Mouse (Mus musculus): ENCODE measurements around the gene Shroom2. TPM values are rescaled to one million over a fixed set of nuclear protein-coding genes. Genes with fewer than 3 reads are reported as not detected.
A peak's percentile ranks its signal among the peaks of the same experiment; 100 is the strongest.
"Not testable (repeated sequence)": the region's sequence is repeated elsewhere in the genome, so short reads cannot be mapped to it uniquely, and the experiment has no call there.

Shroom2 gene
- polyA plus RNA-seq, 1 experiment from 2014 or later = 5.9 TPM

DNA sequence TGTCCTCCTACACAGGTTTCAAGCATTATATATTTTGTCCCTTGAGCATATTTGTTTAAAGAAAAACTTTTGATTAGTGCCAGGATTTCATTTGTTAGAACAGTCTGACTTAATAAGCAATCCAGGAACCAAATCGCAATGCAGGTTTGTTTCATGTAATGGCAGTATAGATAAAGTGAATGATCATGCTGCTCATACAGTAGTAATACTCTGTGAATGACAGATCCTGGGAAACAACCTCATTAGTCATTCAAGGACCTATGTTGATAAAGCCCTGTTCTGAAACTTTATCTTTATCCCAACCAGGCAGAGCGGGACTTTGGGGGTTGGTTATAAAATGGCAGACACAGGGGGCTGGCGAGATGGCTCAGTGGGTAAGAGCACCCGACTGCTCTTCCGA, 13.0 kb downstream of the Shroom2 start:
- H3K9ac ChIP-seq = no peak overlapping the region
- ATAC-seq (ENCODE audit: insufficient number of reproducible peaks, low FRiP score) = no peak
- H3K4me2 ChIP-seq = no peak overlapping the region
- H3K27ac ChIP-seq (ENCODE audit: poor library complexity, severe bottlenecking) = no peak overlapping the region
- H3K36me3 ChIP-seq = no peaks in the 10 kb centered on the region
- H3K4me3 ChIP-seq = no peak overlapping the region
- no peaks in the 10 kb centered on the region for H3K9me3 ChIP-seq (replicated peaks)
- H3K4me1 ChIP-seq (replicated peaks) = no peaks in the 10 kb centered on the region
- H3K27me3 ChIP-seq (replicated peaks) = no peaks in the 10 kb centered on the region
- WGBS = 75% methylated on average over 5 of the region's 5 CpGs

DNA sequence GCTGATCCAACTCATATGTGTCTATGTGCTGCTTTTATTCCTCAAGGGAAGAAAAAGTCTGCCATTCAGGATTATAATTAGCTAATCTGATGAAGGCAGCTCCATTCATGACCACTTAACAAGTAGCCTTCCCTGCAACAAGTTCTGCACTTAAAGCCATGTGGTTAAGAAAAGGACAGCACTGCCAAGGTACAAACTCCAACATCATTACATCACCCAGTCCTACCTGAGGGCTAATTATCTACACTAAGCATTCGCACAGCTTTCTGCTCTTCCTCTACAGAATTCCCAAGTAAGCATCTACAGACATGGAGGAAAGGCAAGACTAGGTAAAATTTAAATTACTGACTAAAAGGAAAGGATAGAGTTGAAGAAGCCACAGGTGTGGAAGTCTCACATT, 13.4 kb downstream of the Shroom2 start:
- Histone ChIP-seq H3K4me3 (no peak overlapping the region), H3K4me1 (replicated peaks) (no peaks in the 10 kb centered on the region), H3K36me3 (no peaks in the 10 kb centered on the region), H3K27ac (ENCODE audit: poor library complexity, severe bottlenecking) (no peak overlapping the region), H3K9me3 (replicated peaks) (no peaks in the 10 kb centered on the region), H3K9ac (no peak overlapping the region), H3K27me3 (replicated peaks) (no peaks in the 10 kb centered on the region), H3K4me2 (no peak overlapping the region)
- 81% methylated on average over 1 of the region's 1 CpGs for WGBS
- ATAC-seq (ENCODE audit: insufficient number of reproducible peaks, low FRiP score) = no peak

DNA sequence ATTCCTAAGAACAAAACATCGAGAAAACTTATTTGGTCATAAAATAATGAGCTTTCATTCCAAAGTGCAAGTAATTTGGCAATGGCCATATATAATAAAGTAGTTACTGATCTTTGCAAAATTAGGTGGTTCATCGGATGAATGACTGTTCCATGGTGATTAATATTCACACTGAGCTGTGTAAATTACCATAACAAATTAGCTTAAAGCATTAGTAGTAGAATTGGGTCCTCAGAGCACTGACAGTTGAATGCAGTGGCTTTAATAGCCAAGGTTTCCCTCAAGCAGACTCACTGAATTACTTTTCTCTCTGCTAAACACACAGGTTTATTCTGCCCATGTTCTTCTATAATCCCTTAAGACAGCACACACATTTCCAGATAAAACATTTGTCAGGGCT, 23.3 kb downstream of the Shroom2 start:
- Histone ChIP-seq H3K4me2 (no peak overlapping the region), H3K9me3 (replicated peaks) (no peaks in the 10 kb centered on the region), H3K27me3 (replicated peaks) (no peaks in the 10 kb centered on the region), H3K4me3 (no peak overlapping the region), H3K36me3 (no peaks in the 10 kb centered on the region), H3K9ac (no peak overlapping the region), H3K27ac (ENCODE audit: poor library complexity, severe bottlenecking) (no peak overlapping the region), H3K4me1 (replicated peaks) (peaks cover 7% of the 10 kb centered on the region)
- no peak for ATAC-seq (ENCODE audit: insufficient number of reproducible peaks, low FRiP score)
- 79% methylated on average over 2 of the region's 2 CpGs for WGBS

DNA sequence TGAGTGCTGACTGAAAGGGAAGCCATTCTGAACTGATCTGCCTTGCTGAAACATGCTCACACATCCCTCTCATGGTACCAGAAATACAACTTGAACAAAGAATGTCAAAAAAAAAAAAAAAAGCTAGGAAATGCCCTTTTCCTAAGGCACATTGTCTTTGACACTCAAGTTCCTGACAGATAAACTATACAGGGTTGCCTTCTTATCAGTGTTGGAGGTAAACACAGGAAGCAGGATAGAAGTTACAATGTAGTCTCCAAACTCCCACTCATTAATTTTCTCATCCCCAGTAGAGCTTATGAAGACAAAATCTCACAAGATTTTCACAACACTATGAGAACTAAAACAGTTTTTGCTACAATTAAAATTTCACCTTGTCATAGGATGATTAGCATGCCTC, 25.6 kb downstream of the Shroom2 start:
- Histone ChIP-seq H3K36me3 (no peaks in the 10 kb centered on the region), H3K27ac (ENCODE audit: poor library complexity, severe bottlenecking) (0 out of 2 replicates have a peak overlapping the region, but pooled peaks have one; percentile 33), H3K4me2 (no peak overlapping the region), H3K4me1 (replicated peaks) (peaks cover 15% of the 10 kb centered on the region), H3K4me3 (no peak overlapping the region), H3K27me3 (replicated peaks) (no peaks in the 10 kb centered on the region; the same call in 1 of the 2 replicates), H3K9ac (no peak overlapping the region), H3K9me3 (replicated peaks) (no peaks in the 10 kb centered on the region)
- 0 out of 2 replicates have a peak, but pooled peaks have one; percentile 36 for ATAC-seq (ENCODE audit: insufficient number of reproducible peaks, low FRiP score)

DNA sequence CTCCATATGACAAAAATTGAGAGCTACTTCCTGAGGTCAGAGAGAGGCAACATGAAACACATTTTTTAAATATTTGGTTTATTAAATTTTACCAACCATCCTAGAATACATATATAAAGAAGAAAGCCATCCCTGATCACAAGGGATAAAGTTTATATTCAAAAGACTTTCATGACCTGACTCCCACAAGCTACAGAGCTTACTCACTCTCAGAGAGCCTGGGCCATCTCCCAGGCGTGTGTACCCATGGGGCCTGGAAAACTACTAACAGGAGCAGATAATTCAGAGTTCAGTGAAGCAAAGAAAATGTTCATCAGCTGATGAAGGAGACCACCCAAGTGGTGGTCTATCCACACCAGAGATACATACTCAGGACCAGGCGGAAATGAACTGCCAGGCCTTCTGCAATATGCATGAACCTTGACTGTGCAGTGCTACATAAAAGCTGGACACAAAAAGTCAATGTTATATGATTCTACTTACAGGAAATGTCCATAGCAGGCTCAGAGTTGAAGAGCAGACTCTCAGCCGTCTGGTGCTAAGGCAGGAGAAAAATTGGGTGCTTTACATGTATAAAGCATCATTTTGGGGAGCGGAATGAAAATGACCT, 30.4 kb downstream of the Shroom2 start:
- WGBS = 69% methylated on average over 4 of the region's 4 CpGs
- Histone ChIP-seq H3K27me3 (replicated peaks) (no peaks in the 10 kb centered on the region; the same call in 1 of the 2 replicates), H3K4me3 (no peak overlapping the region), H3K27ac (ENCODE audit: poor library complexity, severe bottlenecking) (no peak overlapping the region), H3K4me2 (no peak overlapping the region), H3K4me1 (replicated peaks) (peaks cover 21% of the 10 kb centered on the region), H3K9me3 (replicated peaks) (no peaks in the 10 kb centered on the region), H3K36me3 (no peaks in the 10 kb centered on the region), H3K9ac (no peak overlapping the region)
- ATAC-seq (ENCODE audit: insufficient number of reproducible peaks, low FRiP score) = no peak

DNA sequence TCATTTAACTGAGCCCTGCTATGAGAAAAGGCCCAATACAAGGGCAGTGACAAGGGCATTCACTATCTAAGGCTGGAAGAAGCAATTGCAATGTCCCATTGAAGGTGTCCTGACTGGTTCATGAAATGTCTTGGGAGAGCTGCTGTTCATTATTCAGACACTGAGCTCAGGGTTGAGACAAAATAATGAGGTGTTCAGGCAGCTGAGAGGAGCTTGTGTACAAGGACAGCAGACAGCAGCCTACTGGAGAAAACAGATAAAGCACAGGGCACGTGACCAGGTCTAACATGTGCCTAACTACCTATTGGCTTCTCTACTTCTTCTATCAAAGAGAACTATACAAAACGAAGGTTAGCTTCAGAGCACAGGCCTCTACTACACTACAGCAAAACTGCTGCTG, 31.1 kb downstream of the Shroom2 start:
- H3K4me2 ChIP-seq = no peak overlapping the region

DNA sequence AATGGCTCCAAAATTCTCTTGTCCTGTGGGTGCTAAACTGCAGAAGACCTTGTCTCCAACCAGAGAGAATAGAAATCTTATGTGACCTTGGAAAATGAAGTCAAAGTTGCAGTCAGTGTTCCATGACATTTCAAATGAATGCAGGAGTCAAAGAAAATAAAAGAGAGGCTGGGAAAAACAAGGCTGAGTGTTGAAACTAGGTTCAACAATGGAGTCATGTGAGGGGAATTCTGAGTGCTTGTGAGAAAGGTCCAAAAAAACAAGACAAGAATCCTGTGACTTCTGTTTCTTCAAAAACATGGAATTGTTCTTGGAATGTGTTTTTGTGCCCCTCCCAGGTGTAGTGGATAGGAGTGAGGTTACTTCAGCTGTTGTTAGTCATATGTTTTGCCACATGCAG, 34.0 kb downstream of the Shroom2 start:
- Histone ChIP-seq H3K36me3 (no peaks in the 10 kb centered on the region), H3K4me2 (no peak overlapping the region), H3K27me3 (replicated peaks) (no peaks in the 10 kb centered on the region; the same call in 1 of the 2 replicates), H3K9me3 (replicated peaks) (no peaks in the 10 kb centered on the region), H3K4me3 (no peak overlapping the region), H3K27ac (ENCODE audit: poor library complexity, severe bottlenecking) (no peak overlapping the region), H3K9ac (no peak overlapping the region), H3K4me1 (replicated peaks) (0 out of 2 replicates have a peak, but pooled peaks cover 10% of the 10 kb centered on the region)
- ATAC-seq (ENCODE audit: insufficient number of reproducible peaks, low FRiP score) = no peak

More for the DNA sequence above, 31.1 kb downstream of the Shroom2 start:
- H3K9ac ChIP-seq = no peak overlapping the region
- no peak for ATAC-seq (ENCODE audit: insufficient number of reproducible peaks, low FRiP score)
- H3K27ac ChIP-seq (ENCODE audit: poor library complexity, severe bottlenecking) = no peak overlapping the region
- H3K9me3 ChIP-seq (replicated peaks) = no peaks in the 10 kb centered on the region
- WGBS = 40% methylated on average over 2 of the region's 2 CpGs
- no peaks in the 10 kb centered on the region for H3K36me3 ChIP-seq
- H3K27me3 ChIP-seq (replicated peaks) = no peaks in the 10 kb centered on the region; the same call in 1 of the 2 replicates
- H3K4me1 ChIP-seq (replicated peaks) = peaks cover 21% of the 10 kb centered on the region
- no peak overlapping the region for H3K4me3 ChIP-seq

DNA sequence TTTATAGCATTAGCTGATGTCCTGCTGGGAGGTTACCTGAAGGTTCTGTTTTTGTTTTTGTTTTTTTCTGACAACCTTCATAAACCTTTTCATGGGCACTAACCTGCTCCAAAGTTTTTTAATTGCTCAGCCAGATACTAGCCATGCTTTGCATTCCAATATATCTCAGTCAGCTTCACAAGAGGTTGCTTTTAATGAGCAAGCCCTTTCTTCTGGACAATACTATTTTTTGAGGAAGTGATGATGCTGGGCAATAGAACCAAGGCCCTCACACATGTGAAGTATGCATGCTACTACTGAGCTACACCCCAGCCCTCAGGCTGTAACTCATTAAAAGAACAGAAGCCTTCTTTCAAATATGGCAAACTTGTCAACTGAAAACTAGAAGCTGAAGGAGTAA, 52.6 kb downstream of the Shroom2 start:
- no peak for ATAC-seq (ENCODE audit: insufficient number of reproducible peaks, low FRiP score)
- no peaks in the 10 kb centered on the region for H3K36me3 ChIP-seq
- no peaks in the 10 kb centered on the region for H3K27me3 ChIP-seq (replicated peaks)
- no peak overlapping the region for H3K4me3 ChIP-seq
- H3K27ac ChIP-seq (ENCODE audit: poor library complexity, severe bottlenecking) = no peak overlapping the region
- H3K4me1 ChIP-seq (replicated peaks) = 0 out of 2 replicates have a peak, but pooled peaks cover 2% of the 10 kb centered on the region
- H3K9ac ChIP-seq = no peak overlapping the region
- H3K4me2 ChIP-seq = no peak overlapping the region
- no peaks in the 10 kb centered on the region for H3K9me3 ChIP-seq (replicated peaks)

DNA sequence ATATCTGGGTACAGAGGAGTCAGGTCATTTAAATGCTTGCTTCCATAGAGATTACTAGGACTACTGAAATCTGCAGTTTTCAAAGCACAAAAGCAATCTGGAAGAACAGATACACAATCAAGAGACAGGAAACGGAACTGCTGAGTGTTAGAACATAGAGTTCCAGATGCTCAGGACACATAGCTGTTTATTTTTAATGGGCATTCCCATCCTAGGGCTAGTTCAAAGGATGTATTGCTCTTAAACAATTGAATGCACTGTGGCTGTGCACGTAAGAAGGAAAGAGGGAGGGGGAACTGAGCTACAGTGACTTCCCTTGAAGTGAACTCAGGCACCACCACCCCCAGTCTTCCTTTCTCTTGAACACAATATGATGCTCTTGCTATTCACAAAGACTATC, 58.5 kb downstream of the Shroom2 start:
- not testable (repeated sequence) for H3K9ac ChIP-seq; H3K4me2 ChIP-seq; H3K27me3 ChIP-seq (replicated peaks); H3K4me3 ChIP-seq; H3K27ac ChIP-seq (ENCODE audit: poor library complexity, severe bottlenecking); H3K4me1 ChIP-seq (replicated peaks); ATAC-seq (ENCODE audit: insufficient number of reproducible peaks, low FRiP score); H3K9me3 ChIP-seq (replicated peaks); H3K36me3 ChIP-seq
- 41% methylated on average over 2 of the region's 2 CpGs for WGBS

DNA sequence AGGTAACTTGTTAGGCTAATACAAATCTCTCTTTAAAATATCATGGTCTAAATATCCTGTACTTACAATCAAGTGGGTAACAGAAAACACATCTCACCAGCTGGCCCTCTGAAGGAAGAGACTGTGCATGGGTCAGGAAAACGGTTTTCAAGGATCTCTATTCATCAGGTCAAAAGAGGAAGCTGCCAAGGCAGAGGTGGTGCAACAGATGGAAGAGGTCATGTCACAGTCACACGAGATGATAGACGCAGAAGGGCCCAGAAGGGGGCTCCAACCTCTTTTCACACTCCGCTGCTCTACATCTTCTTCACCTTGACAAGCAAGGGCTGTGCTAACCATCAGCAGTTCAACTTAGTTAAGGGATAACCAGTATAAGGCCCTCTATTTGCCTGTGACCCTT, 60.9 kb downstream of the Shroom2 start:
- Histone ChIP-seq H3K9ac (no peak overlapping the region), H3K36me3 (no peaks in the 10 kb centered on the region), H3K27me3 (replicated peaks) (no peaks in the 10 kb centered on the region), H3K9me3 (replicated peaks) (no peaks in the 10 kb centered on the region), H3K4me1 (replicated peaks) (peaks cover 7% of the 10 kb centered on the region; the same call in 1 of the 2 replicates), H3K4me3 (no peak overlapping the region), H3K27ac (ENCODE audit: poor library complexity, severe bottlenecking) (no peak overlapping the region), H3K4me2 (no peak overlapping the region)
- no peak for ATAC-seq (ENCODE audit: insufficient number of reproducible peaks, low FRiP score)
- WGBS = 46% methylated on average over 4 of the region's 4 CpGs

DNA sequence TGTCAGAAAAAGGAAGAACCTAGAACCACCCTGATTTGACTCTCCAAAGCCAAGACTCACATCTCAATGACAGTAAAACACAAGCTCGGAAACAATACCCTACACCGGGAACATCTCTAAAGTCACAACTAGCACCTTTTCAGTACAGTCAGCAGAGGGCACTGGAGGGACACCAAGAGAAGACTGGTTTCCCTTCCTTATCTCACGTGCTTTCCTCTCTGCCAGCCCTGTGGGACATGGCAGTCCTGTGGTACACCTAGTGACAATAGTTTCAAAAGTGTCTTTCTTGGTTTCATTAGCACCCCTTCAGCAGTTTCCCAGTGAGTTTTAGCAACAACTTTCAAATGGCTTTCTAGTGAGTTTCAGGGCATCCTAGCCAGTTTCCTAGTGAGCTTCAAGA, 63.9 kb downstream of the Shroom2 start:
- H3K9me3 ChIP-seq (replicated peaks) = no peaks in the 10 kb centered on the region
- 18% methylated on average over 3 of the region's 3 CpGs for WGBS
- H3K9ac ChIP-seq = no peak overlapping the region
- no peaks in the 10 kb centered on the region for H3K27me3 ChIP-seq (replicated peaks)
- no peak overlapping the region for H3K4me3 ChIP-seq
- no peak for ATAC-seq (ENCODE audit: insufficient number of reproducible peaks, low FRiP score)
- peaks cover 11% of the 10 kb centered on the region; the same call in 1 of the 2 replicates for H3K4me1 ChIP-seq (replicated peaks)
- H3K27ac ChIP-seq (ENCODE audit: poor library complexity, severe bottlenecking) = no peak overlapping the region
- H3K36me3 ChIP-seq = no peaks in the 10 kb centered on the region
- H3K4me2 ChIP-seq = no peak overlapping the region

DNA sequence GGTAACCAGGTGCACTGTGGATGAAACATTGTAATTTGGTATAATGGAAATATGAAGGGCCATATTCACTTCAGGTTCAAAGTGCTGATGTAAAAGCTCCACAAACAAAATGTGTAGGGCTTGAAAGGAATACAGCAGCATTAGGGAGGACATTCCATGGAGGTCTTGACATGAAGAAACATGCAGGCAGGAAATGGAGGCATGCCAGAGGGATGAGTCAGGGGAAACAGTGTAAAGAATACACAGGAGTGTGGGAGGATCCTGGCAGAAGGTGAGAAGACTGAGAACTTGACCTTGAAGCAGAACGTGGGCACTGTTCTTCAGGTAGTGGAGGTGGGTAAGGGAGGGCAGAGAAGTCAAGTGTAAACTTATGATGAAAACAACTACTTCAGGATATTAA, 65.6 kb downstream of the Shroom2 start:
- Histone ChIP-seq H3K4me2 (no peak overlapping the region), H3K4me3 (no peak overlapping the region), H3K27me3 (replicated peaks) (no peaks in the 10 kb centered on the region), H3K4me1 (replicated peaks) (peaks cover 10% of the 10 kb centered on the region; the same call in 1 of the 2 replicates), H3K9ac (no peak overlapping the region), H3K27ac (ENCODE audit: poor library complexity, severe bottlenecking) (no peak overlapping the region), H3K9me3 (replicated peaks) (no peaks in the 10 kb centered on the region), H3K36me3 (no peaks in the 10 kb centered on the region)
- no peak for ATAC-seq (ENCODE audit: insufficient number of reproducible peaks, low FRiP score)
- WGBS = 38% methylated on average over 1 of the region's 1 CpGs
